Mouse (Mus musculus) kidney, adult 2 months (tissue): Measurements from ENCODE around the gene Spdef. TPM values are rescaled to one million over a fixed set of nuclear protein-coding genes. Genes with fewer than 3 reads are reported as not detected.
A peak's percentile ranks its signal among the peaks of the same experiment; 100 is the strongest.

ENCODE experiments used
- DNase-seq: peaks from one replicate; pipeline ENCODE4 v3.0.0; 2021
- H3K27ac ChIP-seq: fragments of 200-500 bp; 2 replicates; pipeline ENCODE4 v1.5.1; 2012; ENCODE audit warnings: low read depth, low read length, control low read depth, inconsistent platforms; ENCODE audit not compliant: insufficient read depth
- H3K27me3 ChIP-seq: fragments of 200-500 bp; replicated peaks from 2 replicates; pipeline ENCODE4 v1.6.1; 2012; ENCODE audit warnings: mild to moderate bottlenecking, moderate library complexity, low read length, inconsistent platforms; ENCODE audit not compliant: control insufficient read depth, insufficient read depth
- H3K36me3 ChIP-seq: fragments of 200-500 bp; 2 replicates; pipeline ENCODE4 v1.6.1; 2012; ENCODE audit warnings: mild to moderate bottlenecking, moderate library complexity, low read length, inconsistent platforms; ENCODE audit not compliant: control insufficient read depth, insufficient read depth
- H3K4me1 ChIP-seq: fragments of 200-500 bp; 2 replicates; pipeline ENCODE4 v1.6.1; 2011; ENCODE audit warnings: low read length; ENCODE audit not compliant: control insufficient read depth, insufficient read depth
- H3K4me3 ChIP-seq: fragments of 200-500 bp; 2 replicates; pipeline ENCODE4 v1.5.1; 2011; ENCODE audit warnings: mild to moderate bottlenecking, low read depth, low read length, control low read depth; ENCODE audit not compliant: insufficient read depth
- CTCF ChIP-seq: fragments of 200-500 bp; conservative IDR thresholded peaks from 2 replicates; pipeline ENCODE4 v1.5.1; 2011; ENCODE audit warnings: low read depth, mild to moderate bottlenecking, control low read depth, low read length, moderate library complexity, mixed read lengths; ENCODE audit not compliant: insufficient read depth, insufficient read length
- POLR2A ChIP-seq: fragments of 200-500 bp; IDR thresholded peaks from one replicate; pipeline ENCODE4 v1.6.1; 2011; ENCODE audit warnings: low read depth, low read length, control low read depth
- WGBS: fragments of 180-500 bp; shearing (Covaris S2); methylation state at CpG from one replicate; pipeline ENCODE4 v1.1.7; 2018; 5-methylcytosine and 5-hydroxymethylcytosine counted together
- polyA plus RNA-seq: library from polyadenylated mRNA; depleted of rRNA; stranded (reverse); fragments of >200 nt; gene quantifications from 2 replicates; pipeline ENCODE4 v1.2.3, GENCODE M21; 2012; rRNA removed

Gene Spdef
- polyA plus RNA-seq, 1 experiment: 0.09 TPM

DNA sequence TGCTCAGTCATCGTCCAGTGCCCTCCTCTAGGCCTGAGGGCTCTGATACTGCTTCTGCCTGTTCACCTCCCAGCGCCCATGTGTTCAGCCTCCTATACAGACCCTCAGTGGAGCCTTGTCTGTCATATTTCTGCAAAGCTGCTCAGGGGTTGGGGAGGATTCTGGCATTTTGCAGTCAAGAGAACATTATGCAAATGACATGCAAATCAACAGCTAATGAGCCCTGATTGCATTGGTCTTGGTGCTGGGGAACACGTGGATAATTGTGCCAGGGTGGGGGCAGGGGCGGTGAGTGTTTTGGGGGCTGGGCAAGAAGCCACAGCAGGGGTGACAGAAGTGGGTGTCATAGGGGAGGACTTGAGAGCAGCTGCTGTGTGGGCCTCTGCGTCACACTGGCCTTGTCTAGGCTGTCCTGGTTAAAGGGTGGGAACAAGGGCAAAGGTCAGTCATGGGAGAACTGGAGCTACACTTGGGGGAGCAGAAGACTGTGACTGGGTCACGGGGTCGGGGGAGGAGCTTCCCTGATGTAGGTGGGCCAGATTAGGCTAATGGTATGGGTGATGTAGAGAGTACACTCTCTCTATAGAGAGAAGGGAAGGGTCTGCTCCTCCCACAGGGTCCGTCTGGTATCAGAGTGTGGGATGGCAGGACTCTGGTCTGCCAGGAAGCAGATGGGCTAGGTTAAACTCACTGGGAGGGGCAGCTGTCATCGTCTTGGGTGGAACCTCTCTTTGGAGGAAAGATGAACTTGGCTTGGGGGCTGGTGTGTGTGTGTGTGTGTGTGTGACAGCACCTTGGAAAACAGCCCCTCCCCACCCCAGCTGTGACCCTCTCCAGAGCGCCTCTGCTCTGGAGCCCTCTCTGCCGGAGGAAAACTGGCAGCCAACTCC, 49.6 kb downstream of the Spdef start:
- no peaks in the 10 kb centered on the region for H3K36me3 ChIP-seq
- H3K4me1 ChIP-seq: no peaks in the 10 kb centered on the region
- peak; percentile 25 for DNase-seq
- H3K27ac ChIP-seq: no peak overlapping the region
- 42% methylated on average over 11 of the region's 11 CpGs for WGBS
- TF ChIP-seq CTCF (no peak), POLR2A (no peak)
- no peaks in the 10 kb centered on the region for H3K27me3 ChIP-seq
- H3K4me3 ChIP-seq: no peak overlapping the region

GRCm38 (mm10) chr17:27677756-27678155, 51.0 kb downstream of the Spdef start:
- H3K4me3 ChIP-seq: no peak overlapping the region
- no peak for DNase-seq
- TF ChIP-seq CTCF (no peak), POLR2A (no peak)
- H3K27me3 ChIP-seq: no peaks in the 10 kb centered on the region
- 87% methylated on average over 5 of the region's 5 CpGs for WGBS
- H3K4me1 ChIP-seq: no peaks in the 10 kb centered on the region
- no peaks in the 10 kb centered on the region for H3K36me3 ChIP-seq
- H3K27ac ChIP-seq: no peak overlapping the region

DNA sequence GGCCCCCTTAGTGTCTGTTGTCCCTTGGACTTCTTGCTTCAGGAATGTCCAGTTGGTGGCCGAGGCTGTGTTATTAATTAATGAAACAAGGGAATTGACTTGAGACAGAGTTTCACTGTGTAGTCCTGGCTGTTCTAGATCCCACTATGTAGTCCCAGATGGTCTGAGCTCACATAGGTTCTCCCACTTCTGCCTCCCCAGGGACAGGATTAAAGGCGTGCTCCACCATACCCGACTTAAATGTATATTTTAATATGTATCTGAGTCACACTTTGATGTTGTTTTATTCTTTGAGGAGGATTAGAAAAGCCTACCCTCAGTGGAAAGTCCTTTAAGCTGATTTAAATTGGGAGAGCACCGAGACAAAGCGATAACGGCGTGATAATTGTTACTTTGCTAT, 52.5 kb downstream of the Spdef start:
- no peaks in the 10 kb centered on the region for H3K36me3 ChIP-seq
- TF ChIP-seq CTCF (no peak), POLR2A (no peak)
- DNase-seq: peak; percentile 7
- H3K27me3 ChIP-seq: no peaks in the 10 kb centered on the region
- 73% methylated on average over 7 of the region's 7 CpGs for WGBS
- no peak overlapping the region for H3K27ac ChIP-seq
- no peaks in the 10 kb centered on the region for H3K4me1 ChIP-seq
- H3K4me3 ChIP-seq: no peak overlapping the region

- Histone ChIP-seq H3K36me3 (no peaks in the 10 kb centered on the region), H3K27ac (no peak overlapping the region), H3K27me3 (no peaks in the 10 kb centered on the region), H3K4me3 (no peak overlapping the region), H3K4me1 (no peaks in the 10 kb centered on the region)
- DNase-seq: no peak
- 54% methylated on average over 9 of the region's 9 CpGs for WGBS
- TF ChIP-seq CTCF (no peak), POLR2A (no peak)
Measured at GRCm38 (mm10) chr17:27675453-27675852, 53.3 kb downstream of the Spdef start.

- DNase-seq: no peak
- Histone ChIP-seq H3K27me3 (no peaks in the 10 kb centered on the region), H3K4me1 (no peaks in the 10 kb centered on the region), H3K36me3 (no peaks in the 10 kb centered on the region), H3K4me3 (no peak overlapping the region), H3K27ac (no peak overlapping the region)
- no peak for TF ChIP-seq CTCF
- no peak for TF ChIP-seq POLR2A
- WGBS: 85% methylated on average over 7 of the region's 7 CpGs
Measured at GRCm38 (mm10) chr17:27673945-27674344, 54.8 kb downstream of the Spdef start.

- 81% methylated on average over 6 of the region's 6 CpGs for WGBS
- Histone ChIP-seq H3K27me3 (no peaks in the 10 kb centered on the region), H3K4me3 (no peak overlapping the region), H3K36me3 (no peaks in the 10 kb centered on the region), H3K4me1 (no peaks in the 10 kb centered on the region), H3K27ac (no peak overlapping the region)
- no peak for DNase-seq
- TF ChIP-seq POLR2A (no peak), CTCF (no peak)
Measured at GRCm38 (mm10) chr17:27671720-27672119, 57.0 kb downstream of the Spdef start.

Other genes starting within 250 kb of the Spdef start
- gene Grm4, start 207.6 kb downstream of the Spdef start, polyA plus RNA-seq: 0.02 and 0.03 TPM in 2 replicates
- gene Hmga1, start 172.5 kb downstream of the Spdef start, polyA plus RNA-seq: 37.4 and 38.9 TPM in 2 replicates
- gene AI413582, start 163.2 kb downstream of the Spdef start, polyA plus RNA-seq: 41.7 and 55.7 TPM in 2 replicates
- 61.4 and 69.9 TPM in 2 replicates for gene Nudt3, start 105.5 kb downstream of the Spdef start, polyA plus RNA-seq
- not detected in 2 replicates for gene RPS10-NUDT3, start 93.7 kb downstream of the Spdef start, polyA plus RNA-seq
- gene Rps10, start 92.3 kb downstream of the Spdef start, polyA plus RNA-seq: 814 and 927 TPM in 2 replicates
- gene Pacsin1, start 73.4 kb downstream of the Spdef start, polyA plus RNA-seq: 0.58 and 1.3 TPM in 2 replicates
- 162 and 189 TPM in 2 replicates for gene D17Wsu92e, start 91.7 kb upstream of the Spdef start, polyA plus RNA-seq
- 55.8 and 61.2 TPM in 2 replicates for gene Snrpc, start 109.2 kb upstream of the Spdef start, polyA plus RNA-seq
- 8.0 and 9.6 TPM in 2 replicates for gene Uhrf1bp1, start 127.5 kb upstream of the Spdef start, polyA plus RNA-seq
- gene Anks1, start 180.4 kb upstream of the Spdef start, polyA plus RNA-seq: 36.7 and 44.5 TPM in 2 replicates
- gene Taf11, start 180.9 kb upstream of the Spdef start, polyA plus RNA-seq: 12.0 and 15.3 TPM in 2 replicates